Comparison of ENCODE assay signal across 24 mouse cellular contexts in the genomic region with DNA sequence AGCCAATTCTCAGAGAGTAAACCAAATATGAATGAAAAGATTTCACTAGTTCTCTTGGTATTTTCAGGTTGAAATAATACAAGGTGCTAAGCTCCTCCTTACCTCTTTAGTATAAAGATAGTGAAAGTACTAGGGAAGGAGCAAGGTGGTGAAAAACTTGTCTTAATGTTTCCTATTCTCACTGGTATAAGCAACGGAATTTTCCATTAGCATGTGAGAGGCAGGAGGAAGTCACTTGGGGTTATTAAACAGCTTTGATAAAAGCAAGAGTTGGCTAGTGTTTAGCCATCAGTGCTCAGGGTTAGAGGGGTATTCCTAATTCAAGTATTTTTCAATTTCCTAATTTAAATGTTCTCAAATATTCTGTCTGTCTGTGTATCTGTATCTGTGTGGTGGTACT.
"Had no signal": no experiment of that assay in that cellular context is flagged by ENCODE, and none has a peak within 500 bp of the region (broad histone marks: within the 10 kb centered on the region; RNA-seq: fewer than 3 reads in every experiment).

No protein-coding gene starts in this region.

- H3K36me3 ChIP-seq: heart, embryonic 10.5 days; heart, embryonic 12.5 days; hindbrain, embryonic 13.5 days; hindbrain, embryonic 15.5 days; intestine, embryonic 15.5 days; kidney, embryonic 15.5 days; limb, embryonic 13.5 days; limb, embryonic 15.5 days; liver, embryonic 12.5 days had no signal

- DNase-seq: gastrocnemius, postnatal 14 days; gastrocnemius, postnatal 36 days; heart, postnatal 10 days; heart, postnatal 4 days; kidney, adult 18-20 months; kidney, adult 9 months; kidney, postnatal 14 days; kidney, postnatal 4 days; left cerebral cortex, postnatal 4 days had no signal

- H3K27me3 ChIP-seq: heart, embryonic 12.5 days; hindbrain, embryonic 13.5 days; hindbrain, embryonic 15.5 days; intestine, embryonic 15.5 days; kidney, embryonic 15.5 days; limb, embryonic 13.5 days; limb, embryonic 15.5 days; liver, embryonic 12.5 days had no signal

- ATAC-seq: hindbrain, postnatal 0 days; intestine, embryonic 15.5 days; intestine, postnatal 0 days; liver, embryonic 12.5 days had no signal

- H3K9me3 ChIP-seq: heart, embryonic 10.5 days; heart, embryonic 12.5 days; hindbrain, embryonic 13.5 days; hindbrain, embryonic 15.5 days; intestine, embryonic 15.5 days; kidney, embryonic 15.5 days; limb, embryonic 13.5 days; limb, embryonic 15.5 days; liver, embryonic 12.5 days had no signal

- H3K27ac ChIP-seq: heart, embryonic 10.5 days; hindbrain, embryonic 13.5 days; hindbrain, embryonic 15.5 days; hindbrain, postnatal 0 days; intestine, embryonic 15.5 days; kidney, embryonic 15.5 days; kidney, postnatal 0 days; layer of hippocampus, adult 2 months; left cerebral cortex, adult 2 months; limb, embryonic 13.5 days; limb, embryonic 15.5 days; liver, embryonic 12.5 days; liver, embryonic 14.5 days had no signal

- H3K4me3 ChIP-seq: heart, embryonic 10.5 days; heart, embryonic 12.5 days; hindbrain, embryonic 13.5 days; hindbrain, embryonic 15.5 days; intestine, embryonic 15.5 days; kidney, embryonic 15.5 days; layer of hippocampus, adult 2 months; left cerebral cortex, adult 2 months; limb, embryonic 13.5 days; limb, embryonic 15.5 days; liver, embryonic 12.5 days had no signal

- H3K4me1 ChIP-seq: heart, embryonic 12.5 days; hindbrain, embryonic 13.5 days; hindbrain, embryonic 15.5 days; intestine, embryonic 15.5 days; kidney, embryonic 15.5 days; limb, embryonic 15.5 days; liver, embryonic 12.5 days had no signal
